Comparison of ENCODE assay signal across 21 mouse cellular contexts in the genomic region with DNA sequence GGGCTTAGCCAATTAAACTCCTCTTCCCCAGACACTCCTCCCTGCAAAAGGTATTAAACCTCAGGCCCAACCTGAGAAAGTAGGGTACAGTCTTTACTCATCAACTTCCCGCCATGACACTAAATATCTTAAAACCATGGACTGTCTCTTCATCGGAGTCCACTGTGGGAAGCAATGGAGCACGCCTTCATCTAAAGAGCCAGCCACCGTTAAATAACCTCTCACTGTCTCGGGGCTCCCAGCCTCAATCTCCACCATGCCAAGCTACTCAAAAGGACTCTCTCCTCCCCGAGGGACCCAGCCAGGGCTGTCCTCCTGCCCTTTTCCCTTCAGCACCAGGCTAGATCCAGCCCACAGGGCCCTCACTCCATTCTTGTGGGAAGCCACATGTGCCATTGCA.
"Had no signal": no experiment of that assay in that cellular context is flagged by ENCODE, and none has a peak within 500 bp of the region (broad histone marks: within the 10 kb centered on the region; RNA-seq: fewer than 3 reads in every experiment).

No protein-coding gene starts in this region.

- H3K27ac ChIP-seq: kidney, embryonic 15.5 days; limb, embryonic 10.5 days; limb, embryonic 13.5 days; liver, embryonic 12.5 days; liver, embryonic 15.5 days; lung, embryonic 15.5 days; midbrain, embryonic 12.5 days; neural tube, embryonic 12.5 days; stomach, embryonic 15.5 days had no signal

- H3K27me3 ChIP-seq: kidney, embryonic 15.5 days; limb, embryonic 13.5 days; liver, embryonic 12.5 days; liver, embryonic 15.5 days; lung, embryonic 15.5 days; midbrain, embryonic 12.5 days; neural tube, embryonic 12.5 days; stomach, embryonic 15.5 days had no signal

- H3K9me3 ChIP-seq: limb, embryonic 13.5 days; liver, embryonic 15.5 days; lung, embryonic 15.5 days; megakaryocyte, embryonic 14.5 days; midbrain, embryonic 12.5 days; stomach, embryonic 15.5 days had no signal

- H3K4me1 ChIP-seq: kidney, embryonic 15.5 days; limb, embryonic 10.5 days; limb, embryonic 13.5 days; liver, embryonic 12.5 days; liver, embryonic 15.5 days; lung, embryonic 15.5 days; megakaryocyte, embryonic 14.5 days; midbrain, embryonic 12.5 days; neural tube, embryonic 12.5 days; stomach, embryonic 15.5 days had no signal

- DNase-seq: kidney, adult 11 months; kidney, postnatal 14 days; kidney, postnatal 4 days; liver; lung, adult 18-20 months; lung, postnatal 10 days; lung, postnatal 36 days; retina, postnatal 1 day; right cerebral cortex, postnatal 25 days; spleen, adult 18-20 months; thymus, postnatal 25 days had no signal

- H3K4me3 ChIP-seq: kidney, embryonic 15.5 days; limb, embryonic 10.5 days; limb, embryonic 13.5 days; liver, embryonic 12.5 days; liver, embryonic 15.5 days; lung, embryonic 15.5 days; megakaryocyte, embryonic 14.5 days; midbrain, embryonic 12.5 days; neural tube, embryonic 12.5 days; stomach, embryonic 15.5 days had no signal

- H3K4me2 ChIP-seq: kidney, embryonic 15.5 days; limb, embryonic 13.5 days; liver, embryonic 12.5 days; liver, embryonic 15.5 days; lung, embryonic 15.5 days; midbrain, embryonic 12.5 days; neural tube, embryonic 12.5 days; stomach, embryonic 15.5 days had no signal

- H3K9ac ChIP-seq: kidney, embryonic 15.5 days; limb, embryonic 13.5 days; liver, embryonic 12.5 days; liver, embryonic 15.5 days; lung, embryonic 15.5 days; midbrain, embryonic 12.5 days; neural tube, embryonic 12.5 days; stomach, embryonic 15.5 days had no signal
